In the genomic region with DNA sequence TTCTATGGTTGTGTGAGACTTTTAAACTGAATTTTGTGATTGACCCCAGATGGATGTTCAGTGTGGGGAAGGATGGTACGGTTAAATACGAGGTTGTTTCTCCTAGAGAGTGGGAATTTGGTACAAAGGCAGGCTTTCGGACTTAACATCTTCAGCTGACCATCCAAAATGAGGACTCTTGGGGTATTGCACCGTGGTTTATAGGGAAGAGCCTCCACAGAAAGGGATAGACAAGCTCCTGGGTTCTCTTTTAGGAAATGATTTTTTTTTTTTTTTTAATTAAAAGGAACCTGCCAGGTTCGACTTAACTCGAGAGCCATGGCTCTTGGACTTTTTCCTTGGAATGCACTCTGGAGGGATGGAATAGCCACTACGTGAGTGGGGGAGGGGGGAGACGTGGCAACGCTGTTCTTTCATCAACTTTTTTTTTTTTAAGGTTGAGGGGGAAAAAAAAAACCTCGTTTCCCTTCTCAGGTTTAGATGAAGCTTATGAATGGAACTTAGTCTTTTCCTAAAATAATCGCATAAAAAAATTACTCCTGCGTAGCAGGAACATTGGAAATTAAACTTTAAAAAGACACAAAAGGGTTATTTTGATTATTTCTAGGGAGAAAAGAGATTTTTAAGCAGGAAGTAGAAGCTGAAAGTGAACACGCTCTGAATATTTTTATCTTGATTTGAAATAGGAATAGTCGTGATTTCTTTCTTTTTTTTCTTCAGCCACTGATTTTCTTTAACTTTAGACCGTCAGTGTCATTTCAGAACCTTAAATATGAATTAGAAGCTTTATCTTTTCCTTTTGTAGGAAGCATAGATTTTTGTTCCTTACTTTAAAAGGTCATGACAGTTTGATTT, we compare ENCODE assay signal across 8 mouse cellular contexts. TPM values are rescaled to one million over a fixed set of nuclear protein-coding genes. Genes with fewer than 3 reads are reported as not detected.
DNase-seq lines count a peak whose midpoint lies in the region; ATAC-seq and TF ChIP-seq lines count a peak whose summit lies in the region.

No protein-coding gene starts in this region.

- no peaks in the 10 kb centered on the region for H3K9me3 ChIP-seq in neural tube, embryonic 11.5 days (ENCODE audit: control insufficient read depth, low read length)
- no peaks in the 10 kb centered on the region for H3K9me3 ChIP-seq in embryonic facial prominence, embryonic 11.5 days (replicated peaks; ENCODE audit: control insufficient read depth, low read length)
- no peaks in the 10 kb centered on the region for H3K9me3 ChIP-seq in lung, embryonic 14.5 days (ENCODE audit: low read depth, low read length)
- H3K9me3 ChIP-seq in stomach, postnatal 0 days (ENCODE audit: control insufficient read depth, low read length), result no peaks in the 10 kb centered on the region

- peaks cover 6% of the 10 kb centered on the region for H3K4me1 ChIP-seq in neural tube, embryonic 11.5 days (ENCODE audit: control insufficient read depth, insufficient read depth, low read length)
- H3K4me1 ChIP-seq in embryonic facial prominence, embryonic 11.5 days (ENCODE audit: control insufficient read depth, insufficient read depth, low read length), result no peaks in the 10 kb centered on the region
- H3K4me1 ChIP-seq in lung, embryonic 14.5 days (ENCODE audit: insufficient read depth), result peaks cover 7% of the 10 kb centered on the region
- no peaks in the 10 kb centered on the region for H3K4me1 ChIP-seq in stomach, postnatal 0 days (replicated peaks; ENCODE audit: control insufficient read depth, insufficient read depth)

- H3K27me3 ChIP-seq in neural tube, embryonic 11.5 days (ENCODE audit: control insufficient read depth, insufficient read depth, low read length), result no peaks in the 10 kb centered on the region
- H3K27me3 ChIP-seq in embryonic facial prominence, embryonic 11.5 days (ENCODE audit: control insufficient read depth, insufficient read depth, low read length), result no peaks in the 10 kb centered on the region
- no peaks in the 10 kb centered on the region for H3K27me3 ChIP-seq in lung, embryonic 14.5 days (ENCODE audit: insufficient read depth, low read length)
- H3K27me3 ChIP-seq in stomach, postnatal 0 days (ENCODE audit: control insufficient read depth, insufficient read depth, low read length), result no peaks in the 10 kb centered on the region

- intact Hi-C loops in left cerebral cortex, postnatal 14 days (cut with DNase I), result no loop called here

- WGBS in neural tube, embryonic 11.5 days, result 21% methylated on average over 15 of the region's 15 CpGs
- WGBS in embryonic facial prominence, embryonic 11.5 days, result 13% methylated on average over 15 of the region's 15 CpGs
- 8% methylated on average over 15 of the region's 15 CpGs for WGBS in lung, embryonic 14.5 days
- 10% methylated on average over 15 of the region's 15 CpGs for WGBS in stomach, postnatal 0 days

- peak; percentile 41 for DNase-seq in neural tube, embryonic 11.5 days (ENCODE audit: low spot score)
- no peak for DNase-seq in neural tube, embryonic 10.5 days (ENCODE audit: extremely low spot score, low spot score)
- peak; percentile 78 for DNase-seq in embryonic facial prominence, embryonic 11.5 days (ENCODE audit: low spot score)
- DNase-seq in induced T-regulatory cell, adult 2 months (ENCODE audit: low read depth), result peak; percentile 46
- peak; percentile 76 for DNase-seq in lung, embryonic 14.5 days
- DNase-seq in stomach, postnatal 0 days (ENCODE audit: low spot score), result no peak
- no peak for DNase-seq in thymus, postnatal 4 days
- no peak for DNase-seq in left cerebral cortex, postnatal 14 days (ENCODE audit: low spot score in 2 of 2)

- H3K4me2 ChIP-seq in neural tube, embryonic 11.5 days (ENCODE audit: low read depth), result peak overlapping the region; percentile 70
- peak overlapping the region; percentile 37 for H3K4me2 ChIP-seq in embryonic facial prominence, embryonic 11.5 days (ENCODE audit: low read depth, low read length)
- peak overlapping the region; percentile 91 for H3K4me2 ChIP-seq in lung, embryonic 14.5 days
- H3K4me2 ChIP-seq in stomach, postnatal 0 days (replicated peaks; ENCODE audit: low read depth), result peak overlapping the region; percentile 63

- H3K4me3 ChIP-seq in neural tube, embryonic 11.5 days (ENCODE audit: low read depth, low read length), result peak overlapping the region; percentile 54
- peak overlapping the region; percentile 80 for H3K4me3 ChIP-seq in embryonic facial prominence, embryonic 11.5 days (ENCODE audit: low read depth, low read length)
- H3K4me3 ChIP-seq in lung, embryonic 14.5 days (ENCODE audit: low read depth, low read length), result peak overlapping the region; percentile 83
- peak overlapping the region; percentile 90 for H3K4me3 ChIP-seq in stomach, postnatal 0 days (ENCODE audit: low read depth, low read length)

- no peaks in the 10 kb centered on the region for H3K36me3 ChIP-seq in neural tube, embryonic 11.5 days (ENCODE audit: control insufficient read depth, insufficient read depth, low read length)
- no peaks in the 10 kb centered on the region for H3K36me3 ChIP-seq in embryonic facial prominence, embryonic 11.5 days (replicated peaks; ENCODE audit: control insufficient read depth, insufficient read depth, low read depth, low read length)
- H3K36me3 ChIP-seq in lung, embryonic 14.5 days (ENCODE audit: insufficient read depth), result no peaks in the 10 kb centered on the region
- no peaks in the 10 kb centered on the region for H3K36me3 ChIP-seq in stomach, postnatal 0 days (ENCODE audit: control insufficient read depth, insufficient read depth, low read length)

- H3K27ac ChIP-seq in neural tube, embryonic 11.5 days (ENCODE audit: low read depth, low read length), result peak overlapping the region; percentile 85; the same call in 1 of the 2 replicates
- H3K27ac ChIP-seq in embryonic facial prominence, embryonic 11.5 days (replicated peaks; ENCODE audit: low read depth, low read length), result no peak overlapping the region
- peak overlapping the region; percentile 98 for H3K27ac ChIP-seq in lung, embryonic 14.5 days (ENCODE audit: low read depth)
- H3K27ac ChIP-seq in stomach, postnatal 0 days (replicated peaks), result no peak overlapping the region

- peak overlapping the region; percentile 76 for H3K9ac ChIP-seq in neural tube, embryonic 11.5 days (ENCODE audit: low read length)
- peak overlapping the region; percentile 88 for H3K9ac ChIP-seq in embryonic facial prominence, embryonic 11.5 days (replicated peaks; ENCODE audit: low read length)
- peak overlapping the region; percentile 93 for H3K9ac ChIP-seq in lung, embryonic 14.5 days
- peak overlapping the region; percentile 88 for H3K9ac ChIP-seq in stomach, postnatal 0 days (ENCODE audit: low read length)

- no peak for TF ChIP-seq EP300 in stomach, postnatal 0 days (optimal IDR thresholded peaks at IDR 0.05)

- ATAC-seq in neural tube, embryonic 11.5 days (ENCODE audit: insufficient read depth, low FRiP score, low TSS enrichment), result no peak
- ATAC-seq in embryonic facial prominence, embryonic 11.5 days (replicated peaks; ENCODE audit: insufficient number of reproducible peaks, low FRiP score, low TSS enrichment, low read depth), result no peak
- no peak for ATAC-seq in lung, embryonic 14.5 days (ENCODE audit: insufficient read depth)
- no peak for ATAC-seq in stomach, postnatal 0 days (ENCODE audit: low FRiP score, low TSS enrichment)

- no peak for TF ChIP-seq CTCF in lung, embryonic 14.5 days (IDR thresholded peaks at IDR 0.05; ENCODE audit: low read depth)
- TF ChIP-seq CTCF in stomach, postnatal 0 days (IDR thresholded peaks at IDR 0.05; ENCODE audit: low read depth), result no peak

RNA-seq across cellular contexts. Expression of gene P4ha1, which starts 1.4 kb away (rescaled TPM):
- polyA plus RNA-seq in neural tube, embryonic 11.5 days (2014; fragmentation: Nextera tagmentation; extraction: Ambion mirVana), result 52.5 and 56.1 TPM in 2 replicates
- 63.3 and 64.2 TPM in 2 replicates for polyA plus RNA-seq in embryonic facial prominence, embryonic 11.5 days (2014; fragmentation: Nextera tagmentation; extraction: Ambion mirVana)
- polyA plus RNA-seq in lung, embryonic 14.5 days (2014; fragmentation: Nextera tagmentation; extraction: Ambion mirVana), result 53.9 and 57.3 TPM in 2 replicates
- 13.9 and 17.9 TPM in 2 replicates for polyA plus RNA-seq in stomach, postnatal 0 days (2015; fragmentation: Nextera tagmentation; extraction: Ambion mirVana)
- 10 to 100 TPM; 33.9 to 37.1 TPM for total RNA-seq in left cerebral cortex, postnatal 14 days (2021)

Comparison
In these comparisons a context has a peak if more than half of its experiments do, and no peak if none do; other contexts are left out.
1. DNase-seq: peak in neural tube, embryonic 11.5 days (single experiment), embryonic facial prominence, embryonic 11.5 days (single experiment), induced T-regulatory cell, adult 2 months (single experiment) and lung, embryonic 14.5 days (single experiment); none in neural tube, embryonic 10.5 days (single experiment), stomach, postnatal 0 days (single experiment), thymus, postnatal 4 days (single experiment) and left cerebral cortex, postnatal 14 days (0 of 2).
2. H3K27ac ChIP-seq: peak in neural tube, embryonic 11.5 days (single experiment) and lung, embryonic 14.5 days (single experiment); none in embryonic facial prominence, embryonic 11.5 days (single experiment) and stomach, postnatal 0 days (single experiment).
3. H3K4me2 ChIP-seq: peak in every context shown above with its lines; median percentile 91 in lung, embryonic 14.5 days; 70 in neural tube, embryonic 11.5 days; 63 in stomach, postnatal 0 days; 37 in embryonic facial prominence, embryonic 11.5 days.
4. Peak in every context shown above with its lines, with median percentiles within 50 percentile points of each other: H3K4me3 ChIP-seq and H3K9ac ChIP-seq.